Mouse (Mus musculus): ENCODE data around the gene Boc. TPM values are rescaled to one million over a fixed set of nuclear protein-coding genes. Genes with fewer than 3 reads are reported as not detected.
A peak's percentile ranks its signal among the peaks of the same experiment; 100 is the strongest.

Gene Boc
- polyA plus RNA-seq, 1 experiment from 2014 or later: 7.8 TPM

DNA sequence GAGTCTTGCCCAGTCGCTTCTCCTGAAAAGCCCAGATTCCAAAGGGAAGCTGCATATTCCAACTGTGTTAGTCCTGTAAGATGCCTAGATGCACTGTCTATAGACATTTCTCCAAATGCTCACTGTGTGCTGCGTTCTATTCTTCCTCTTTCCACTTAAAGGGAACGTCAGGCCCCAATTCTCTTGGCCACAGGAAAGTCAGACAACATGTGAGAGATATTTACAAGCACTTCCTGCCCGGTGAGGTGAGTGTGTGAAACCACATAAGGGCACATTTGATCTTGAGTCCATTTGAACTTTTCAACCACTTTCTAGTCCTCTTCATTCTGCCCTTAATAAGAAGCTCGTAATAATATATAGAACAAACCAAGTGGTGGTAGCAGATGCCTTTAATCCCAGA, 50.7 kb downstream of the Boc start:
- no peak overlapping the region for H3K27ac ChIP-seq (ENCODE audit: low read depth, low read length)
- WGBS: 88% methylated on average over 5 of the region's 5 CpGs
- ATAC-seq (ENCODE audit: low read depth): no peak
- no peak overlapping the region for H3K9ac ChIP-seq (replicated peaks; ENCODE audit: low read depth, low read length)
- H3K4me3 ChIP-seq (ENCODE audit: low read depth, low read length): no peak overlapping the region
- no peaks in the 10 kb centered on the region for H3K36me3 ChIP-seq (ENCODE audit: control insufficient read depth, insufficient read depth, low read length)
- no peaks in the 10 kb centered on the region for H3K4me1 ChIP-seq (ENCODE audit: control insufficient read depth, insufficient read depth, low read length)
- H3K27me3 ChIP-seq (ENCODE audit: control insufficient read depth, insufficient read depth, low read length): no peaks in the 10 kb centered on the region
- no peaks in the 10 kb centered on the region for H3K9me3 ChIP-seq (ENCODE audit: control insufficient read depth, low read length)
- H3K4me2 ChIP-seq (ENCODE audit: low read depth, low read length): no peak overlapping the region

- Histone ChIP-seq H3K4me1 (ENCODE audit: control insufficient read depth, insufficient read depth, low read length) (no peaks in the 10 kb centered on the region), H3K27ac (ENCODE audit: low read depth, low read length) (no peak overlapping the region), H3K4me3 (ENCODE audit: low read depth, low read length) (no peak overlapping the region), H3K27me3 (ENCODE audit: control insufficient read depth, insufficient read depth, low read length) (no peaks in the 10 kb centered on the region), H3K9me3 (ENCODE audit: control insufficient read depth, low read length) (no peaks in the 10 kb centered on the region), H3K9ac (replicated peaks; ENCODE audit: low read depth, low read length) (no peak overlapping the region), H3K4me2 (ENCODE audit: low read depth, low read length) (no peak overlapping the region), H3K36me3 (ENCODE audit: control insufficient read depth, insufficient read depth, low read length) (no peaks in the 10 kb centered on the region)
- WGBS: 74% methylated on average over 10 of the region's 10 CpGs
- ATAC-seq (ENCODE audit: low read depth): peak; percentile 56; the same call in 1 of the 2 replicates
Observed at GRCm38 (mm10) chr16:44507027-44507929, 51.4 kb downstream of the Boc start.

DNA sequence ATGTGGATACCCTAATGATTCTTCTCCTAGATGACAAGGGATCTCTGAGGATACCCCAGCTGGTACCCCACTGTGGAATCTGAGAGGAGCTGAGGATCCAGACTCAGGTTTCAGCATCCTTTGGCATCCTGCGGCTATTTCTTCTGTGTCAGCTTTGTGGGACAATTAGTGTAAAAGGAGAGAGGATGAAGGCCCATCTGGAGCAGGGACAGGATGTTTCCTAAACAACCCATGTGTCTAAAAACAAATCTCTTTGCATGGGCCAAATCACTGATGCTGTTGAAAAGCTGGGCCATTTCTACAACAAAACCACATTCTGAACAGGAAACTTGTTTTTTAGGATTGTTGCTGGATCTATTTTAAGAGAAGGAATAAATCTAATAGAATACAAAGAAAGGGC, 53.5 kb downstream of the Boc start:
- WGBS: 96% methylated on average over 1 of the region's 1 CpGs

GRCm38 (mm10) chr16:44502895-44503575, 55.7 kb downstream of the Boc start:
- peaks cover 3% of the 10 kb centered on the region; the same call in 1 of the 2 replicates for H3K36me3 ChIP-seq (ENCODE audit: control insufficient read depth, insufficient read depth, low read length)

More for the DNA sequence above, 53.5 kb downstream of the Boc start:
- Histone ChIP-seq H3K27me3 (ENCODE audit: control insufficient read depth, insufficient read depth, low read length) (no peaks in the 10 kb centered on the region), H3K4me1 (ENCODE audit: control insufficient read depth, insufficient read depth, low read length) (no peaks in the 10 kb centered on the region), H3K9me3 (ENCODE audit: control insufficient read depth, low read length) (no peaks in the 10 kb centered on the region), H3K4me2 (ENCODE audit: low read depth, low read length) (no peak overlapping the region), H3K4me3 (ENCODE audit: low read depth, low read length) (no peak overlapping the region), H3K36me3 (ENCODE audit: control insufficient read depth, insufficient read depth, low read length) (0 out of 2 replicates have a peak, but pooled peaks cover 3% of the 10 kb centered on the region), H3K27ac (ENCODE audit: low read depth, low read length) (no peak overlapping the region), H3K9ac (replicated peaks; ENCODE audit: low read depth, low read length) (no peak overlapping the region)
- no peak for ATAC-seq (ENCODE audit: low read depth)

GRCm38 (mm10) chr16:44502325-44502724, 56.4 kb downstream of the Boc start:
- no peaks in the 10 kb centered on the region for H3K27me3 ChIP-seq (ENCODE audit: control insufficient read depth, insufficient read depth, low read length)
- peaks cover 3% of the 10 kb centered on the region; the same call in 1 of the 2 replicates for H3K36me3 ChIP-seq (ENCODE audit: control insufficient read depth, insufficient read depth, low read length)
- H3K9me3 ChIP-seq (ENCODE audit: control insufficient read depth, low read length): no peaks in the 10 kb centered on the region
- ATAC-seq (ENCODE audit: low read depth): no peak
- WGBS: 80% methylated on average over 7 of the region's 7 CpGs
- H3K4me3 ChIP-seq (ENCODE audit: low read depth, low read length): no peak overlapping the region
- H3K4me1 ChIP-seq (ENCODE audit: control insufficient read depth, insufficient read depth, low read length): no peaks in the 10 kb centered on the region
- H3K9ac ChIP-seq (replicated peaks; ENCODE audit: low read depth, low read length): no peak overlapping the region
- no peak overlapping the region for H3K4me2 ChIP-seq (ENCODE audit: low read depth, low read length)
- H3K27ac ChIP-seq (ENCODE audit: low read depth, low read length): no peak overlapping the region

More at GRCm38 (mm10) chr16:44502895-44503575, 55.7 kb downstream of the Boc start:
- H3K9me3 ChIP-seq (ENCODE audit: control insufficient read depth, low read length): no peaks in the 10 kb centered on the region
- ATAC-seq (ENCODE audit: low read depth): peak; percentile 44; the same call in 1 of the 2 replicates
- H3K4me2 ChIP-seq (ENCODE audit: low read depth, low read length): no peak overlapping the region
- H3K27ac ChIP-seq (ENCODE audit: low read depth, low read length): no peak overlapping the region
- H3K9ac ChIP-seq (replicated peaks; ENCODE audit: low read depth, low read length): no peak overlapping the region
- no peaks in the 10 kb centered on the region for H3K27me3 ChIP-seq (ENCODE audit: control insufficient read depth, insufficient read depth, low read length)
- WGBS: 64% methylated on average over 8 of the region's 8 CpGs
- no peaks in the 10 kb centered on the region for H3K4me1 ChIP-seq (ENCODE audit: control insufficient read depth, insufficient read depth, low read length)
- H3K4me3 ChIP-seq (ENCODE audit: low read depth, low read length): no peak overlapping the region

GRCm38 (mm10) chr16:44501783-44502182, 56.9 kb downstream of the Boc start:
- Histone ChIP-seq H3K36me3 (ENCODE audit: control insufficient read depth, insufficient read depth, low read length) (peaks cover 3% of the 10 kb centered on the region; the same call in 1 of the 2 replicates), H3K4me1 (ENCODE audit: control insufficient read depth, insufficient read depth, low read length) (no peaks in the 10 kb centered on the region), H3K27me3 (ENCODE audit: control insufficient read depth, insufficient read depth, low read length) (no peaks in the 10 kb centered on the region), H3K27ac (ENCODE audit: low read depth, low read length) (no peak overlapping the region), H3K4me2 (ENCODE audit: low read depth, low read length) (no peak overlapping the region), H3K9ac (replicated peaks; ENCODE audit: low read depth, low read length) (no peak overlapping the region), H3K4me3 (ENCODE audit: low read depth, low read length) (no peak overlapping the region), H3K9me3 (ENCODE audit: control insufficient read depth, low read length) (no peaks in the 10 kb centered on the region)
- WGBS: 92% methylated on average over 10 of the region's 10 CpGs
- no peak for ATAC-seq (ENCODE audit: low read depth)

DNA sequence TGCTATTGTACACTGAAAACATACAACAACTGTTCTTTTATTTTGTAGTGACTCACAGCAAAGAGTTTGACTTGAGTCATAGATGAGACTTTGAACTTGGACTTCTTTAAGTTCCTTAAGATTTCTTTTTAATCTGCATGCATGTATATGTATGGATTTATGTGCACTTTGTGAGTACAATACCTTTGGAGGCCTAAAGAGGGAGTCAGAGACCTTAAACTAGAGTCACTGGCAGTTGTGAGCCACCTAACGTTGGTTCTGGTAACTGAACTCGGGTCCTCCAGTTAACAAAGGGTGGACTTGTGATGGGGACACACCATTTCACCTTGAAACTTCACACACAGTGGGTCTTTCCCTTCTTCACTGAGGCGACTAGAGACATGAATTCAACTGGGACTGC, 60.2 kb downstream of the Boc start:
- Histone ChIP-seq H3K27ac (ENCODE audit: low read depth, low read length) (no peak overlapping the region), H3K36me3 (ENCODE audit: control insufficient read depth, insufficient read depth, low read length) (peaks cover 3% of the 10 kb centered on the region; the same call in 1 of the 2 replicates), H3K9me3 (ENCODE audit: control insufficient read depth, low read length) (no peaks in the 10 kb centered on the region), H3K9ac (replicated peaks; ENCODE audit: low read depth, low read length) (no peak overlapping the region), H3K4me3 (ENCODE audit: low read depth, low read length) (no peak overlapping the region), H3K4me1 (ENCODE audit: control insufficient read depth, insufficient read depth, low read length) (peaks cover 1% of the 10 kb centered on the region; the same call in 1 of the 2 replicates), H3K4me2 (ENCODE audit: low read depth, low read length) (no peak overlapping the region), H3K27me3 (ENCODE audit: control insufficient read depth, insufficient read depth, low read length) (no peaks in the 10 kb centered on the region)
- no peak for ATAC-seq (ENCODE audit: low read depth)
- WGBS: 92% methylated on average over 3 of the region's 3 CpGs

GRCm38 (mm10) chr16:44496971-44497464, 61.7 kb downstream of the Boc start:
- no peak overlapping the region for H3K27ac ChIP-seq (ENCODE audit: low read depth, low read length)
- H3K4me2 ChIP-seq (ENCODE audit: low read depth, low read length): no peak overlapping the region
- H3K9me3 ChIP-seq (ENCODE audit: control insufficient read depth, low read length): no peaks in the 10 kb centered on the region
- 60% methylated on average over 15 of the region's 15 CpGs for WGBS
- no peak for ATAC-seq (ENCODE audit: low read depth)
- H3K36me3 ChIP-seq (ENCODE audit: control insufficient read depth, insufficient read depth, low read length): peaks cover 3% of the 10 kb centered on the region; the same call in 1 of the 2 replicates
- H3K27me3 ChIP-seq (ENCODE audit: control insufficient read depth, insufficient read depth, low read length): no peaks in the 10 kb centered on the region
- H3K4me3 ChIP-seq (ENCODE audit: low read depth, low read length): no peak overlapping the region
- H3K9ac ChIP-seq (replicated peaks; ENCODE audit: low read depth, low read length): no peak overlapping the region
- peaks cover 5% of the 10 kb centered on the region; the same call in 1 of the 2 replicates for H3K4me1 ChIP-seq (ENCODE audit: control insufficient read depth, insufficient read depth, low read length)

All from neural tube, embryonic 14.5 days (tissue).